Mouse (Mus musculus): ENCODE results near the gene Phc2. TPM values are rescaled to one million over a fixed set of nuclear protein-coding genes. Genes with fewer than 3 reads are reported as not detected.

Gene Phc2
- polyA plus RNA-seq, 1 experiment from 2014 or later = 107 TPM

GRCm38 (mm10) chr4:128789646-128790045 is 135.1 kb downstream of the Phc2 start:
- ATAC-seq (ENCODE audit: insufficient read depth) (peak; percentile 21; the same call in 1 of the 2 replicates), DNase-seq (no peak)
- 47% methylated on average over 18 of the region's 18 CpGs for WGBS
- no peak overlapping the region for H3K27ac ChIP-seq (ENCODE audit: low read depth)
- peak overlapping the region; percentile 41 for H3K4me2 ChIP-seq
- H3K4me1 ChIP-seq (ENCODE audit: insufficient read depth) = no peaks in the 10 kb centered on the region
- no peak for TF ChIP-seq CTCF (IDR thresholded peaks at IDR 0.05; ENCODE audit: low read depth)
- H3K27me3 ChIP-seq (ENCODE audit: insufficient read depth, low read length) = no peaks in the 10 kb centered on the region
- peaks cover 62% of the 10 kb centered on the region for H3K36me3 ChIP-seq (ENCODE audit: insufficient read depth)
- no peaks in the 10 kb centered on the region for H3K9me3 ChIP-seq (ENCODE audit: low read depth, low read length)
- H3K9ac ChIP-seq = no peak overlapping the region
- H3K4me3 ChIP-seq (ENCODE audit: low read depth, low read length) = no peak overlapping the region

DNA sequence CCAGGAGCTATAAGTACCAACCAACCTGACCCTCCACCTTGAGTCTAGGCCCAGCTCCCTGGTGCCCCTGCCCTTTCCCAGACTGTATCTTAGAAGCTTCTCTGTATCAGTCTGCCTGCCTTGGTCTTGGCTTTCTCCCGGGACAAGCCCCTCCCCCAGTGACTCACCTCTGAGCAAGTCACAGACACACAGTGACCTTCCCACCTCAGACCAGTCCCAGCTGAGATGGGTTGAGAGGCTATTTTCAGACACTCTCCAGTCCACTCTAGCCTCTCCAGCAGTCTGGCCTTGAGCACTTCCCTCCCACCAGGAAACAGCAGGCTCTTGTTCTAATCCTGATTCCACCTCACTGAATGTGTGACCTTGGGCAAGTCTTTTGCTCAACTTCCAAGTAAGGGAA is 139.2 kb downstream of the Phc2 start:
- Histone ChIP-seq H3K9me3 (ENCODE audit: low read depth, low read length) (no peaks in the 10 kb centered on the region), H3K27me3 (ENCODE audit: insufficient read depth, low read length) (no peaks in the 10 kb centered on the region), H3K36me3 (ENCODE audit: insufficient read depth) (peaks cover 29% of the 10 kb centered on the region), H3K4me3 (ENCODE audit: low read depth, low read length) (no peak overlapping the region), H3K4me2 (no peak overlapping the region), H3K27ac (ENCODE audit: low read depth) (no peak overlapping the region), H3K4me1 (ENCODE audit: insufficient read depth) (peaks cover 10% of the 10 kb centered on the region), H3K9ac (no peak overlapping the region)
- 21% methylated on average over 1 of the region's 1 CpGs for WGBS
- DNase-seq (no peak), ATAC-seq (ENCODE audit: insufficient read depth) (no peak)
- no peak for TF ChIP-seq CTCF (IDR thresholded peaks at IDR 0.05; ENCODE audit: low read depth)

DNA sequence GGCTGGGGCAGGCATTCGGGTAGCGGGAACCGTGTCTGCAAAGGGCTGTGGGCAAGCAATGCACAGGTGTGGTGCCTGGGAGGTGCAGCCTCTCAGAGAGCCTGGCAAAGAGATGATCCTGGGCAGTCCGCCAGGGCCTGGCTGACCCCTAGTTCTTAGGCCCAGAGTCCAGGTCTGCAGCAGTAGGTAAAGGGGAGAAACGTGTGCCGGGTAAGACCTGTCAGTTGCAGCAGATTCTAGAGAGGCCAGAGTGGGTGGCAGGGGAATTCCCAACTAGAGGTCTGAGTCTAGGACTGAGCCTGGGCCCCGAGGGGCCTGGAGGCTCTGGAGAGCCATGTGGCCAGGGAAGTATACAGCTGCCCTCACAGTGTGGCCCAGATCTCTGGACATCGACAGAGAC is 139.7 kb downstream of the Phc2 start:
- 85% methylated on average over 8 of the region's 8 CpGs for WGBS
- Histone ChIP-seq H3K4me1 (ENCODE audit: insufficient read depth) (peaks cover 10% of the 10 kb centered on the region), H3K27ac (ENCODE audit: low read depth) (no peak overlapping the region)

DNA sequence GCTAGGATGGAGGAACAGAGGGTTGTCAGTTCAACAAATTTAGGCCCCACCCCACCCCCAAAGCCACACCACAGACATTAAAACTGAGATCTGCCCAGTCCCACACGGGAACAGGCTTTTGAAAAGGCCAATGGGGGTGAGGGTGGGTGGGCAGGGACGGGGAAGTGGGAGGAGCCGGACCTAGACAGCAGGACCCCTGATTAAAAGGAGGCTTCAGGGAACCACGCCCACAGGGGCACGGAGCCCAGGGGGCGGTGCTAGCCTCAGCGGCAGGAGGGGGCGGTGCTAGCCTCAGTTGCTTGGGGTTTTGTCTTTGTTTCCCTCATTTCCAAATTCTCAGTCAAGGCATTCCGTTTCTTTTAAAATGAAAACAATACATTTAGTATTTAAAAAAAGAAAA is 141.1 kb downstream of the Phc2 start:
- no peaks in the 10 kb centered on the region for H3K27me3 ChIP-seq (ENCODE audit: insufficient read depth, low read length)
- peak overlapping the region; percentile 36 for H3K4me2 ChIP-seq
- no peaks in the 10 kb centered on the region for H3K9me3 ChIP-seq (ENCODE audit: low read depth, low read length)
- WGBS = 16% methylated on average over 9 of the region's 9 CpGs
- peaks cover 16% of the 10 kb centered on the region for H3K36me3 ChIP-seq (ENCODE audit: insufficient read depth)
- H3K4me3 ChIP-seq (ENCODE audit: low read depth, low read length) = no peak overlapping the region
- ATAC-seq (ENCODE audit: insufficient read depth) (peak; percentile 61; the same call in 1 of the 2 replicates), DNase-seq (peak; percentile 85)
- peak overlapping the region; percentile 54; the same call in 1 of the 2 replicates for H3K27ac ChIP-seq (ENCODE audit: low read depth)
- peaks cover 10% of the 10 kb centered on the region for H3K4me1 ChIP-seq (ENCODE audit: insufficient read depth)
- no peak overlapping the region for H3K9ac ChIP-seq
- TF ChIP-seq CTCF (IDR thresholded peaks at IDR 0.05; ENCODE audit: low read depth) = no peak

More for the DNA sequence above, 139.7 kb downstream of the Phc2 start:
- no peaks in the 10 kb centered on the region for H3K27me3 ChIP-seq (ENCODE audit: insufficient read depth, low read length)
- no peak overlapping the region for H3K9ac ChIP-seq
- no peaks in the 10 kb centered on the region for H3K9me3 ChIP-seq (ENCODE audit: low read depth, low read length)
- peaks cover 28% of the 10 kb centered on the region for H3K36me3 ChIP-seq (ENCODE audit: insufficient read depth)
- DNase-seq (no peak), ATAC-seq (ENCODE audit: insufficient read depth) (no peak)
- no peak overlapping the region for H3K4me3 ChIP-seq (ENCODE audit: low read depth, low read length)
- H3K4me2 ChIP-seq = no peak overlapping the region
- no peak for TF ChIP-seq CTCF (IDR thresholded peaks at IDR 0.05; ENCODE audit: low read depth)

DNA sequence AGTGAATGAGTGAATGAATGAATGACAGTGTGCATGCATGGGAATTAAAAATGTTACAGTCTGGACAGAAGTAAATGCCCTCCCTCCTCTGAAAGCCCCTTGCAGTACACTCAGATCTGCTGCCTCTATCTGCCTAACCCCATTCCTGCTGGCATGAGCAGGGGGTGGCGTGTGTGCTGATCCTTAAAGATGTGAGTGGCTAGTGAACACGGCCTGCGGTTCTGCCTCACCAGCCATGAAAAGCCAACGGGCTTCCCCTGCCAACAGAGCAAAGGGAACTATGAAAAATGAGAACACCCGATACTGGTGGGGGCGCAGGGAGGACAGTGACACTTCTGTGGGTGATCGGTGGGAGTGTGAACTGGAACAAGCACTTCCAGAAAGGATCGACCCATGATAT is 142.3 kb downstream of the Phc2 start:
- Histone ChIP-seq H3K4me3 (ENCODE audit: low read depth, low read length) (no peak overlapping the region), H3K9me3 (ENCODE audit: low read depth, low read length) (no peaks in the 10 kb centered on the region), H3K4me1 (ENCODE audit: insufficient read depth) (peaks cover 10% of the 10 kb centered on the region), H3K36me3 (ENCODE audit: insufficient read depth) (peaks cover 16% of the 10 kb centered on the region), H3K27me3 (ENCODE audit: insufficient read depth, low read length) (no peaks in the 10 kb centered on the region), H3K27ac (ENCODE audit: low read depth) (no peak overlapping the region), H3K4me2 (no peak overlapping the region), H3K9ac (no peak overlapping the region; the same call in 1 of the 2 replicates)
- 65% methylated on average over 8 of the region's 8 CpGs for WGBS
- no peak for TF ChIP-seq CTCF (IDR thresholded peaks at IDR 0.05; ENCODE audit: low read depth)
- DNase-seq (no peak), ATAC-seq (ENCODE audit: insufficient read depth) (no peak)

- no peaks in the 10 kb centered on the region for H3K27me3 ChIP-seq (ENCODE audit: insufficient read depth, low read length)
- no peak for TF ChIP-seq CTCF (IDR thresholded peaks at IDR 0.05; ENCODE audit: low read depth)
- H3K9me3 ChIP-seq (ENCODE audit: low read depth, low read length) = no peaks in the 10 kb centered on the region
- H3K36me3 ChIP-seq (ENCODE audit: insufficient read depth) = no peaks in the 10 kb centered on the region
- H3K4me3 ChIP-seq (ENCODE audit: low read depth, low read length) = no peak overlapping the region
- ATAC-seq (ENCODE audit: insufficient read depth) = no peak
- no peak overlapping the region for H3K27ac ChIP-seq (ENCODE audit: low read depth)
- H3K4me1 ChIP-seq (ENCODE audit: insufficient read depth) = peaks cover 23% of the 10 kb centered on the region
- H3K4me2 ChIP-seq = no peak overlapping the region
- DNase-seq = no peak
- no peak overlapping the region; the same call in 1 of the 2 replicates for H3K9ac ChIP-seq
- 26% methylated on average over 9 of the region's 9 CpGs for WGBS
Observed at GRCm38 (mm10) chr4:128801675-128802465, 147.4 kb downstream of the Phc2 start.

Other genes with a start within 250 kb of the Phc2 start
- 3.5 and 4.0 TPM in 2 replicates for gene Zscan20, start 44.6 kb upstream of the Phc2 start, polyA plus RNA-seq (2014; fragmentation: Nextera tagmentation; extraction: Ambion mirVana)
- 0.26 and 0.30 TPM in 2 replicates for gene Tlr12, start 36.1 kb upstream of the Phc2 start, polyA plus RNA-seq (2014; fragmentation: Nextera tagmentation; extraction: Ambion mirVana)
- 0.17 and 0.30 TPM in 2 replicates for gene A3galt2, start 100.7 kb downstream of the Phc2 start, polyA plus RNA-seq (2014; fragmentation: Nextera tagmentation; extraction: Ambion mirVana)
- 41.9 and 48.0 TPM in 2 replicates for gene Zfp362, start 151.3 kb downstream of the Phc2 start, polyA plus RNA-seq (2014; fragmentation: Nextera tagmentation; extraction: Ambion mirVana)
- 8.4 and 8.5 TPM in 2 replicates for gene Trim62, start 228.9 kb downstream of the Phc2 start, polyA plus RNA-seq (2014; fragmentation: Nextera tagmentation; extraction: Ambion mirVana)

All from lung, embryonic 14.5 days (tissue).